7 mouse cellular contexts compared by ENCODE assay signal in the genomic region with DNA sequence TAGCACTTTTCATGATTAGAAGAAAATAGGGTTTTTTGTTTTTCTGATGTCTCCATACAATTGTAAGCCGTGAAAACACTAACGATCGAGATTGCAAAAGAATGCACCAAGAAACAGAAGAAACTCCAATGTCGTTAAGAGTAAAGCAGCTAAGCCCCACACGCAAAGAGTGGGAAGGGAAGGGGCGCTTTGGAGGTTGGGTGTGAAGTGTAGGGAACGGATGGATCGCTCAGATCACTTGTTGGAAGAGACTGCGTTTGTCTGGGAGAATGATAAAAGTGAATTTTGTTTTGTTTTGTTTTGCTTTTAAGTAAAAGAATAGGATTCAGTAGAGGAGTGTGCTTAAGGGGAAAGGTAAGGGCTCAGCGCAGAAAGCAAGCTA. TPM values are rescaled to one million over a fixed set of nuclear protein-coding genes. Genes with fewer than 3 reads are reported as not detected.
DNase-seq lines count a peak whose midpoint lies in the region; ATAC-seq lines count a peak whose summit lies in the region.

No protein-coding gene starts in this region.

- H3K4me2 ChIP-seq in lung, embryonic 15.5 days = peak overlapping the region; percentile 99
- peak overlapping the region; percentile 98 for H3K4me2 ChIP-seq in forebrain, embryonic 12.5 days
- peak overlapping the region; percentile 96 for H3K4me2 ChIP-seq in limb, embryonic 12.5 days
- H3K4me2 ChIP-seq in stomach, embryonic 14.5 days (replicated peaks; ENCODE audit: low read depth, low read length) = peak overlapping the region; percentile 100

- peak overlapping the region; percentile 58 for H3K4me3 ChIP-seq in lung, embryonic 15.5 days
- peak overlapping the region; percentile 56 for H3K4me3 ChIP-seq in forebrain, embryonic 12.5 days (replicated peaks)
- peak overlapping the region; percentile 68 for H3K4me3 ChIP-seq in limb, embryonic 12.5 days (replicated peaks)
- H3K4me3 ChIP-seq in stomach, embryonic 14.5 days (ENCODE audit: low read depth, low read length) = peak overlapping the region; percentile 60

- WGBS in lung, embryonic 15.5 days = 14% methylated on average over 10 of the region's 10 CpGs
- 2% methylated on average over 10 of the region's 10 CpGs for WGBS in forebrain, embryonic 12.5 days
- 2% methylated on average over 10 of the region's 10 CpGs for WGBS in limb, embryonic 12.5 days
- WGBS in stomach, embryonic 14.5 days = 13% methylated on average over 10 of the region's 10 CpGs

- H3K9me3 ChIP-seq in lung, embryonic 15.5 days = no peaks in the 10 kb centered on the region
- H3K9me3 ChIP-seq in forebrain, embryonic 12.5 days = no peaks in the 10 kb centered on the region
- no peaks in the 10 kb centered on the region; the same call in none of the 2 replicates for H3K9me3 ChIP-seq in limb, embryonic 12.5 days
- H3K9me3 ChIP-seq in stomach, embryonic 14.5 days (ENCODE audit: control insufficient read depth, low read depth, low read length) = peaks cover 5% of the 10 kb centered on the region; the same call in 1 of the 2 replicates

- no peak for ATAC-seq in lung, embryonic 15.5 days (ENCODE audit: borderline replicate concordance, extremely low read depth, low FRiP score, low TSS enrichment)
- ATAC-seq in forebrain, embryonic 12.5 days (ENCODE audit: low FRiP score) = no peak
- ATAC-seq in limb, embryonic 12.5 days (ENCODE audit: insufficient number of reproducible peaks, insufficient read depth, low FRiP score, low TSS enrichment, low read depth) = no peak
- no peak for ATAC-seq in stomach, embryonic 14.5 days (ENCODE audit: insufficient number of reproducible peaks, insufficient read depth, low FRiP score, low read depth)

- peaks cover 27% of the 10 kb centered on the region for H3K27me3 ChIP-seq in lung, embryonic 15.5 days
- H3K27me3 ChIP-seq in forebrain, embryonic 12.5 days = peaks cover 49% of the 10 kb centered on the region
- H3K27me3 ChIP-seq in limb, embryonic 12.5 days = 0 out of 2 replicates have a peak, but pooled peaks cover 4% of the 10 kb centered on the region
- H3K27me3 ChIP-seq in stomach, embryonic 14.5 days (ENCODE audit: control insufficient read depth, insufficient read depth, low read length) = no peaks in the 10 kb centered on the region

- no peaks in the 10 kb centered on the region for H3K36me3 ChIP-seq in lung, embryonic 15.5 days
- H3K36me3 ChIP-seq in forebrain, embryonic 12.5 days (replicated peaks) = no peaks in the 10 kb centered on the region
- 0 out of 2 replicates have a peak, but pooled peaks cover 10% of the 10 kb centered on the region for H3K36me3 ChIP-seq in limb, embryonic 12.5 days
- no peaks in the 10 kb centered on the region for H3K36me3 ChIP-seq in stomach, embryonic 14.5 days (ENCODE audit: control insufficient read depth, insufficient read depth, low read length)

- H3K4me1 ChIP-seq in lung, embryonic 15.5 days = peaks cover 12% of the 10 kb centered on the region
- peaks cover 16% of the 10 kb centered on the region for H3K4me1 ChIP-seq in forebrain, embryonic 12.5 days
- peaks cover 13% of the 10 kb centered on the region for H3K4me1 ChIP-seq in limb, embryonic 12.5 days (replicated peaks)
- H3K4me1 ChIP-seq in stomach, embryonic 14.5 days (ENCODE audit: control insufficient read depth, insufficient read depth, low read length) = peaks cover 5% of the 10 kb centered on the region; the same call in 1 of the 2 replicates

- no peak overlapping the region for H3K9ac ChIP-seq in lung, embryonic 15.5 days
- H3K9ac ChIP-seq in forebrain, embryonic 12.5 days = peak overlapping the region; percentile 59
- peak overlapping the region; percentile 81 for H3K9ac ChIP-seq in limb, embryonic 12.5 days (replicated peaks)
- H3K9ac ChIP-seq in stomach, embryonic 14.5 days (replicated peaks; ENCODE audit: low read depth, low read length) = 0 out of 2 replicates have a peak overlapping the region, but pooled peaks have one; percentile 14

- DNase-seq in lung, postnatal 4 days = no peak
- no peak for DNase-seq in natural killer cell, adult 2 months (ENCODE audit: low spot score in 2 of 2)
- DNase-seq in adrenal gland, postnatal 14 days = no peak

- H3K27ac ChIP-seq in lung, embryonic 15.5 days = no peak overlapping the region
- no peak overlapping the region for H3K27ac ChIP-seq in forebrain, embryonic 12.5 days
- H3K27ac ChIP-seq in limb, embryonic 12.5 days = peak overlapping the region; percentile 88
- H3K27ac ChIP-seq in stomach, embryonic 14.5 days (ENCODE audit: low read length) = no peak overlapping the region

RNA-seq across cellular contexts. Expression of gene Frzb, which starts 1.5 kb away (rescaled TPM):
- 1.3 and 1.9 TPM in 2 replicates for polyA plus RNA-seq in lung, embryonic 15.5 days (2015; fragmentation: Nextera tagmentation; extraction: Ambion mirVana)
- polyA plus RNA-seq in forebrain, embryonic 12.5 days (2016; fragmentation: Nextera tagmentation; extraction: Ambion mirVana) = 8.8 and 11.5 TPM in 2 replicates
- polyA plus RNA-seq in limb, embryonic 12.5 days (2016; fragmentation: Nextera tagmentation; extraction: Ambion mirVana) = 54.7 and 56.2 TPM in 2 replicates
- 1.6 and 2.0 TPM in 2 replicates for polyA plus RNA-seq in stomach, embryonic 14.5 days (2014; fragmentation: Nextera tagmentation; extraction: Ambion mirVana)
- total RNA-seq in adrenal gland, postnatal 14 days (2021) = 84.5 and 137 TPM in 2 replicates
